Mouse (Mus musculus): ENCODE measurements at regions not wholly inside any gene's neighbourhood (a gene's known extent, or its start where the extent isn't known, plus 50 kb on each side); places are given as distances from the start of the nearest gene placed in this dataset.

DNA sequence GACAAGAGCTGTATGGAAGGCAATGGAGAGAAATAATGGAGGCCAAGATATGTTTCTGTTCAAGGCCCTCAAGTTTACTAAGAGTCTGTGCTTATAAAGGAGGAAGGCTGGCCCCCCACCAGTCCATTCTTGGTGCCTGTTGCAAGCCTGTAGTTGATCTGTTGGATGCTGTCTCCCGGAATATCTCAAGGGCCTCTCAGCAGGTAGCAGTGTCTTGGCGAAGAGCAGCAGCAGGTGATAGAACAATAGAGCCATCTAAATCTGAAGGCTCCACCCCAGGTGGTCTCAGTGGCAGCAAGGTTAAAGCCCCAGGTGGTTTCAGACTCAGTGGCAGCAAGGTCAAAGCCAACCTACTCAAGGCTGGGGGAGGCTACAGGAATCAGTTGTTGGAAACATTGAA is 417.1 kb upstream of the Chordc1 start:
- no peak for TF ChIP-seq CTCF (IDR thresholded peaks at IDR 0.05; ENCODE audit: low read depth)
- Histone ChIP-seq H3K9ac (ENCODE audit: low read depth, low read length) (no peak overlapping the region), H3K9me3 (replicated peaks; ENCODE audit: low read length) (no peaks in the 10 kb centered on the region), H3K4me1 (replicated peaks; ENCODE audit: insufficient read depth, low read length) (no peaks in the 10 kb centered on the region), H3K27me3 (ENCODE audit: insufficient read depth, low read length) (no peaks in the 10 kb centered on the region), H3K36me3 (ENCODE audit: insufficient read depth, low read length) (no peaks in the 10 kb centered on the region), H3K27ac (no peak overlapping the region), H3K4me2 (ENCODE audit: low read length) (no peak overlapping the region), H3K4me3 (replicated peaks; ENCODE audit: low read depth, low read length) (no peak overlapping the region)
- ATAC-seq (replicated peaks; ENCODE audit: low FRiP score, low read depth) = no peak
- WGBS = 57% methylated on average over 2 of the region's 2 CpGs
- DNase-seq (ENCODE audit: low spot score) = no peak
